Mouse (Mus musculus): ENCODE data around the gene Nsun3.

DNA sequence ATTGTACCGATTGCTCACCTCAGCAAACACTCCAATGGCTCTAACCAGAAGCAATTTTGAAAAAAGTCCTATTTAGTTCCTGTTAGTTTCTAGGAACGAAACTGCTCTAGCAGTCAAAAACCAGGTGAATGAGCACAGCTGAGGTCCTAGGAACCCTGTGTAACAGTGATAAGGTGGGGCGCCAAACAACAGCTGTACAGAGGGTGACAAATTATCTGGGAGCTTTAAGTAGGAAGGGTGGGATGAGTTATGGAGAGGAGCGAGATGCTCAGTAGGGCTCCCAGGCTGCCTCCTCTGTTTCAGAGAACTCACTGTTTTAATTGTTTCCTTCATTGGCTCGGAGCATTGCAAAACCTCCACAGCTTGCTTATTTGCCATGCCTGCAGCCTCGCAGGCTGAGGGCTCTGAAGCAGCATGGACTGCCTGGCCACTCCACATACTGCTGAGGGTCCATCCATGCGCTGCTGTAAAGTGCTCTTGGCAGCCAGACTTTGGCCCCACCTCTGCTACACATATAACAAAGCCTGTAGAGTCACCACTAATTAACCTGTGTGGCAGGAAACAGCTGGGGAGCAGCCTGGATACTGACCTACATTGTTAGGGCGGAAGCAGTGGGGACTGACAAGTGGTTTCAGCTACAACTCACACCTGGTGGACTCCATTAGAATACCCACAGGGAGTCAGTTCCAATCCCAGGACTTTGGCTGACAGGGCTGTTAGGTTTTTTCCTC lies 20.8 kb upstream of the Nsun3 start:
- TF ChIP-seq CTCF (IDR thresholded peaks at IDR 0.05; ENCODE audit: extremely low read depth, insufficient read length, insufficient replicate concordance, low read depth, low read length): no peak
- TF ChIP-seq POLR2A (IDR thresholded peaks at IDR 0.05; ENCODE audit: low read depth, low read length): no peak
